Mouse (Mus musculus) monocyte, adult 2 months (primary cell): ENCODE results near the gene Auts2.

Source experiments
- DNase-seq, 2 experiments: peaks; one replicate each; pipeline ENCODE4 v3.0.0; 2022; ENCODE audit warnings: low spot score in 2 of 2, low read depth in 1 of 2

Auts2 gene

GRCm38 (mm10) chr5:131593261-131593660 lies 949.9 kb downstream of the Auts2 start:
- DNase-seq = no peak

GRCm38 (mm10) chr5:131589948-131590467 lies 953.1 kb downstream of the Auts2 start:
- DNase-seq = no peak

- no peak for DNase-seq
Measured at GRCm38 (mm10) chr5:131586332-131586700, 956.8 kb downstream of the Auts2 start.

GRCm38 (mm10) chr5:131585684-131586331 lies 957.3 kb downstream of the Auts2 start:
- no peak for DNase-seq

GRCm38 (mm10) chr5:131584260-131585135 lies 958.6 kb downstream of the Auts2 start:
- DNase-seq = no peak

GRCm38 (mm10) chr5:131581110-131582050 lies 961.8 kb downstream of the Auts2 start:
- no peak for DNase-seq

GRCm38 (mm10) chr5:131578737-131579136 lies 964.4 kb downstream of the Auts2 start:
- no peak for DNase-seq

GRCm38 (mm10) chr5:131575733-131576265 lies 967.3 kb downstream of the Auts2 start:
- no peak for DNase-seq

- DNase-seq = no peak
Measured at GRCm38 (mm10) chr5:131575086-131575514, 968.0 kb downstream of the Auts2 start.

- no peak for DNase-seq
Measured at GRCm38 (mm10) chr5:131574469-131575085, 968.6 kb downstream of the Auts2 start.

GRCm38 (mm10) chr5:131573296-131574177 lies 969.6 kb downstream of the Auts2 start:
- no peak for DNase-seq

- no peak for DNase-seq
Measured at GRCm38 (mm10) chr5:131566032-131566431, 977.1 kb downstream of the Auts2 start.

- DNase-seq = no peak
Measured at GRCm38 (mm10) chr5:131563630-131564252, 979.4 kb downstream of the Auts2 start.

GRCm38 (mm10) chr5:131560773-131561560 lies 982.2 kb downstream of the Auts2 start:
- DNase-seq = no peak

GRCm38 (mm10) chr5:131558403-131559174 lies 984.6 kb downstream of the Auts2 start:
- DNase-seq = no peak

- no peak for DNase-seq
Measured at GRCm38 (mm10) chr5:131557591-131558385, 985.4 kb downstream of the Auts2 start.
